Mouse (Mus musculus) embryonic facial prominence, embryonic 11.5 days (tissue): ENCODE data around the gene Slc22a23. TPM values are rescaled to one million over a fixed set of nuclear protein-coding genes. Genes with fewer than 3 reads are reported as not detected.

ENCODE experiments used
- ATAC-seq: fragments of 200-750 bp; cut with Nextera tagmentation; replicated peaks from 2 replicates; pipeline ENCODE4 v1.8.0; 2017; ENCODE audit warnings: low read depth; ENCODE audit not compliant: insufficient number of reproducible peaks, low FRiP score, low TSS enrichment
- DNase-seq: peaks from one replicate; pipeline ENCODE4 v3.0.0-alpha.2; 2015; ENCODE audit warnings: low spot score
- H3K27ac ChIP-seq: fragments of 300-500 bp; sonication (generic); replicated peaks from 2 replicates; pipeline ENCODE4 v1.5.1; 2014; ENCODE audit warnings: mild to moderate bottlenecking, low read depth, low read length, control low read depth
- H3K27me3 ChIP-seq: fragments of 300-500 bp; sonication (generic); 2 replicates; pipeline ENCODE4 v1.6.1; 2014; ENCODE audit warnings: mild to moderate bottlenecking, low read length, moderate library complexity, mixed read lengths; ENCODE audit not compliant: control insufficient read depth, insufficient read depth
- H3K36me3 ChIP-seq: fragments of 300-500 bp; sonication (generic); replicated peaks from 2 replicates; pipeline ENCODE4 v1.6.1; 2014; ENCODE audit warnings: low read depth, mild to moderate bottlenecking, low read length, moderate library complexity, mixed read lengths; ENCODE audit not compliant: control insufficient read depth, insufficient read depth
- H3K4me1 ChIP-seq: fragments of 300-500 bp; sonication (generic); 2 replicates; pipeline ENCODE4 v1.6.1; 2014; ENCODE audit warnings: low read length, mixed read lengths; ENCODE audit not compliant: control insufficient read depth, insufficient read depth
- H3K4me2 ChIP-seq: fragments of 300-500 bp; sonication (generic); 2 replicates; pipeline ENCODE4 v1.6.1; 2014; ENCODE audit warnings: low read depth, mild to moderate bottlenecking, control low read depth, low read length, moderate library complexity
- H3K4me3 ChIP-seq: fragments of 300-500 bp; sonication (generic); 2 replicates; pipeline ENCODE4 v1.5.1; 2014; ENCODE audit warnings: low read depth, low read length, control low read depth
- H3K9ac ChIP-seq: fragments of 300-500 bp; sonication (generic); replicated peaks from 2 replicates; pipeline ENCODE4 v1.6.1; 2014; ENCODE audit warnings: mild to moderate bottlenecking, control low read depth, low read length
- H3K9me3 ChIP-seq: fragments of 300-500 bp; sonication (generic); replicated peaks from 2 replicates; pipeline ENCODE4 v1.6.1; 2016; ENCODE audit warnings: mild to moderate bottlenecking, low read length, inconsistent platforms, mixed read lengths; ENCODE audit not compliant: control insufficient read depth
- WGBS: fragments of 180-500 bp; shearing (Covaris S2); extraction: QIAGEN DNeasy Blood & Tissue Kit; methylation state at CpG from one replicate; pipeline ENCODE4 v1.1.7; 2014; 5-methylcytosine and 5-hydroxymethylcytosine counted together
- polyA plus RNA-seq: library from polyadenylated mRNA; unstranded; fragments of >200 nt; fragmentation: Nextera tagmentation; extraction: Ambion mirVana; gene quantifications from 2 replicates; pipeline ENCODE4 v1.2.1, GENCODE M21; 2014

The Slc22a23 gene
- polyA plus RNA-seq, 1 experiment from 2014 or later, result 4.9 TPM

GRCm38 (mm10) chr13:34277001-34277400, 68.0 kb downstream of the Slc22a23 start:
- Histone ChIP-seq H3K4me1 (no peaks in the 10 kb centered on the region; the same call in none of the 2 replicates), H3K4me2 (no peak overlapping the region), H3K4me3 (no peak overlapping the region), H3K36me3 (no peaks in the 10 kb centered on the region), H3K9ac (no peak overlapping the region), H3K9me3 (no peaks in the 10 kb centered on the region), H3K27me3 (no peaks in the 10 kb centered on the region), H3K27ac (no peak overlapping the region)
- no peak for DNase-seq
- WGBS, result 75% methylated on average over 3 of the region's 3 CpGs
- ATAC-seq, result no peak

- no peak overlapping the region for H3K27ac ChIP-seq
- H3K4me2 ChIP-seq, result no peak overlapping the region
- peaks cover 4% of the 10 kb centered on the region for H3K4me1 ChIP-seq
- H3K27me3 ChIP-seq, result no peaks in the 10 kb centered on the region
- H3K9me3 ChIP-seq, result no peaks in the 10 kb centered on the region
- DNase-seq (no peak), ATAC-seq (no peak)
- no peak overlapping the region for H3K4me3 ChIP-seq
- WGBS, result 86% methylated on average over 1 of the region's 1 CpGs
- H3K9ac ChIP-seq, result no peak overlapping the region
- no peaks in the 10 kb centered on the region for H3K36me3 ChIP-seq
These were observed 70.1 kb downstream of the Slc22a23 start for GRCm38 (mm10) chr13:34274890-34275289.

DNA sequence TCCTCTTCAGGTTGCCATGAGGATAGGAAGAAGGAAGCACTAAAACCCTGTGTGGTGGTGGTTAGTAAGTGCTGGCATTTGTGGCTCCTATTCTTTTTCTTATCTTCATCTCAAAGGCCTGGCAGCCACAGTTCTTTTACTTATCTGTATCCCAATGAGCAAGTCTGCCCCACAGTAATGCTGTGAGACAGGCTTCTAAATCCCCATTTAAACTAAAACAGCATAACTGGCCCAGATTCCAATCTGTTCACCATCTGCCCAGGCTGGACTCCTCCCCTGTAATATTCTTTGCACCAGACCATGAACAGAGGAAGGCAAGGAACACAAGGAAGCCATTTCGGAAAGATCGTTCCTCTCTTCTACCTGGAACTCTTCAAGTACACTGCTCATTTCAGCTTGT, 70.6 kb downstream of the Slc22a23 start:
- DNase-seq, result no peak
- H3K9ac ChIP-seq, result no peak overlapping the region
- no peaks in the 10 kb centered on the region for H3K36me3 ChIP-seq
- 88% methylated on average over 2 of the region's 2 CpGs for WGBS
- peaks cover 4% of the 10 kb centered on the region for H3K4me1 ChIP-seq
- H3K27me3 ChIP-seq, result no peaks in the 10 kb centered on the region
- no peaks in the 10 kb centered on the region for H3K9me3 ChIP-seq
- no peak overlapping the region for H3K27ac ChIP-seq
- H3K4me2 ChIP-seq, result no peak overlapping the region
- H3K4me3 ChIP-seq, result no peak overlapping the region
- no peak for ATAC-seq

DNA sequence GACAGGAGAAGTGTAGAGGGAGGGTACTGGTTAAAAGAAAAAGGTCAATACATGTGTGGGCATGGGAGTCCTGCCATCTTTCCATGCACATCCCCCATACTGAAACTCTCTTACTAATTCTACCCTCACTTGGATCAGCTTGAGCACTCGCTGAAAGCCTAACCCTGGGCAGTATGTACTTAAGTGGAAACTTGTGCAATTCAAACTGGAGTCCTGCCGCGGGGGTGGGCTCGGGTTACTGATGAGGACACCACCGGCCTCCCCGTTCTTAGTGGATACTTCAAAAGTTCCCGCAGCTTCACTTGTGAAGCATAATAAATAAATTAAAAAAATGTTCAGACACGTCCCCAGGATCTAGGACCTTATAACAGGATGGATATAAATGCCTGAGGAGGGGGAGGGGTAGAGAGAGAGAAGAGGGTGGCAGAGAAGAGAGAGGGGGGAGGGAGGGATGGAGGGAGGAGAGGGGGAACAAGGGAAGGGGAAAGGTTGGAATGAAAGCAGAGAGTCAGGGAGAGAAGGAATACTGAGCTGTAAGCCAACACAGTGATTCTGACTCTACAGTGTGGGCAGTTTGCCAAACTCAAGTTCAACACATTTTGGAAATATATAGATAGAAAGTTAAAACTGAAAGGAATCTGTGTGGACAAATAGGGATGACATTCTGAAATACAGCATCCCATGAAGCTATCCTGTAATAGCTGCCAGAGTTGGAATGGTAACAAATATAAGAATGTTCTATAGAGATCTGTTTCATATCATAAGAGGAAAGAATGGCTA, 72.5 kb downstream of the Slc22a23 start:
- Histone ChIP-seq H3K9ac (no peak overlapping the region), H3K27me3 (no peaks in the 10 kb centered on the region), H3K4me1 (peaks cover 4% of the 10 kb centered on the region), H3K9me3 (no peaks in the 10 kb centered on the region), H3K36me3 (no peaks in the 10 kb centered on the region), H3K27ac (no peak overlapping the region), H3K4me3 (no peak overlapping the region), H3K4me2 (no peak overlapping the region)
- 24% methylated on average over 8 of the region's 8 CpGs for WGBS
- ATAC-seq (no peak; the same call in 1 of the 2 replicates), DNase-seq (peak; percentile 63)

GRCm38 (mm10) chr13:34271665-34272064, 73.3 kb downstream of the Slc22a23 start:
- no peaks in the 10 kb centered on the region for H3K36me3 ChIP-seq
- no peaks in the 10 kb centered on the region for H3K27me3 ChIP-seq
- H3K27ac ChIP-seq, result no peak overlapping the region; the same call in 1 of the 2 replicates
- DNase-seq (no peak), ATAC-seq (no peak)
- H3K9me3 ChIP-seq, result no peaks in the 10 kb centered on the region
- H3K9ac ChIP-seq, result no peak overlapping the region
- H3K4me3 ChIP-seq, result no peak overlapping the region
- 80% methylated on average over 2 of the region's 2 CpGs for WGBS
- H3K4me1 ChIP-seq, result peaks cover 4% of the 10 kb centered on the region
- no peak overlapping the region for H3K4me2 ChIP-seq

- Histone ChIP-seq H3K4me2 (no peak overlapping the region), H3K27me3 (no peaks in the 10 kb centered on the region), H3K4me3 (no peak overlapping the region), H3K27ac (no peak overlapping the region), H3K9me3 (no peaks in the 10 kb centered on the region), H3K4me1 (peaks cover 4% of the 10 kb centered on the region), H3K9ac (no peak overlapping the region), H3K36me3 (no peaks in the 10 kb centered on the region)
- no peak for DNase-seq
- ATAC-seq, result no peak
- WGBS, result 83% methylated on average over 5 of the region's 5 CpGs
These were observed 73.9 kb downstream of the Slc22a23 start for GRCm38 (mm10) chr13:34270886-34271602.

GRCm38 (mm10) chr13:34269376-34269991, 75.5 kb downstream of the Slc22a23 start:
- no peak overlapping the region for H3K4me2 ChIP-seq
- peaks cover 4% of the 10 kb centered on the region for H3K4me1 ChIP-seq
- no peaks in the 10 kb centered on the region for H3K9me3 ChIP-seq
- H3K36me3 ChIP-seq, result no peaks in the 10 kb centered on the region
- DNase-seq (no peak), ATAC-seq (no peak)
- H3K9ac ChIP-seq, result no peak overlapping the region
- WGBS, result 92% methylated on average over 2 of the region's 2 CpGs
- no peak overlapping the region for H3K27ac ChIP-seq
- H3K4me3 ChIP-seq, result no peak overlapping the region
- H3K27me3 ChIP-seq, result no peaks in the 10 kb centered on the region
